Mouse (Mus musculus): ENCODE measurements at regions not wholly inside any gene's neighbourhood (a gene's known extent, or its start where the extent isn't known, plus 50 kb on each side); places are given as distances from the start of the nearest gene placed in this dataset.
A peak's percentile ranks its signal among the peaks of the same experiment; 100 is the strongest.

- DNase-seq: no peak
Measured at GRCm38 (mm10) chr2:61527127-61527526, 51.3 kb upstream of the Tank start.

- DNase-seq: no peak
Measured at GRCm38 (mm10) chr2:61524060-61524734, 54.2 kb upstream of the Tank start.

- DNase-seq: no peak
Measured at GRCm38 (mm10) chr2:61514445-61515123, 63.8 kb upstream of the Tank start.

GRCm38 (mm10) chr2:61513787-61514444 lies 64.5 kb upstream of the Tank start:
- no peak for DNase-seq

- DNase-seq: no peak
Measured at GRCm38 (mm10) chr2:61503594-61503993, 74.8 kb upstream of the Tank start.

GRCm38 (mm10) chr2:61501922-61502321 lies 76.5 kb upstream of the Tank start:
- DNase-seq: no peak

- DNase-seq: no peak
Measured at GRCm38 (mm10) chr2:61499266-61499665, 79.1 kb upstream of the Tank start.

- no peak for DNase-seq
Measured at GRCm38 (mm10) chr2:61497930-61498329, 80.5 kb upstream of the Tank start.

GRCm38 (mm10) chr2:61496968-61497367 lies 81.4 kb upstream of the Tank start:
- no peak for DNase-seq

- DNase-seq: peak; percentile 88
Measured at GRCm38 (mm10) chr2:61493918-61494712, 84.3 kb upstream of the Tank start.

GRCm38 (mm10) chr2:61492043-61492743 lies 86.2 kb upstream of the Tank start:
- no peak for DNase-seq

GRCm38 (mm10) chr2:61490436-61491109 lies 87.8 kb upstream of the Tank start:
- no peak for DNase-seq

- no peak for DNase-seq
Measured at GRCm38 (mm10) chr2:61489762-61490161, 88.6 kb upstream of the Tank start.

- no peak for DNase-seq
Measured at GRCm38 (mm10) chr2:61483820-61484219, 94.6 kb upstream of the Tank start.

GRCm38 (mm10) chr2:61476648-61477047 lies 101.7 kb upstream of the Tank start:
- no peak for DNase-seq

GRCm38 (mm10) chr2:61474626-61475025 lies 103.8 kb upstream of the Tank start:
- no peak for DNase-seq

- no peak for DNase-seq
Measured at GRCm38 (mm10) chr2:61470521-61470920, 107.9 kb upstream of the Tank start.

- no peak for DNase-seq
Measured at GRCm38 (mm10) chr2:61470064-61470463, 108.3 kb upstream of the Tank start.

- peak; percentile 85 for DNase-seq
Measured at GRCm38 (mm10) chr2:61455902-61456301, 122.5 kb upstream of the Tank start.

- no peak for DNase-seq
Measured at GRCm38 (mm10) chr2:61454729-61455128, 123.7 kb upstream of the Tank start.

GRCm38 (mm10) chr2:61454311-61454728 lies 124.1 kb upstream of the Tank start:
- DNase-seq: peak; percentile 87
